ENCODE assay signal across 13 mouse cellular contexts in the genomic region with DNA sequence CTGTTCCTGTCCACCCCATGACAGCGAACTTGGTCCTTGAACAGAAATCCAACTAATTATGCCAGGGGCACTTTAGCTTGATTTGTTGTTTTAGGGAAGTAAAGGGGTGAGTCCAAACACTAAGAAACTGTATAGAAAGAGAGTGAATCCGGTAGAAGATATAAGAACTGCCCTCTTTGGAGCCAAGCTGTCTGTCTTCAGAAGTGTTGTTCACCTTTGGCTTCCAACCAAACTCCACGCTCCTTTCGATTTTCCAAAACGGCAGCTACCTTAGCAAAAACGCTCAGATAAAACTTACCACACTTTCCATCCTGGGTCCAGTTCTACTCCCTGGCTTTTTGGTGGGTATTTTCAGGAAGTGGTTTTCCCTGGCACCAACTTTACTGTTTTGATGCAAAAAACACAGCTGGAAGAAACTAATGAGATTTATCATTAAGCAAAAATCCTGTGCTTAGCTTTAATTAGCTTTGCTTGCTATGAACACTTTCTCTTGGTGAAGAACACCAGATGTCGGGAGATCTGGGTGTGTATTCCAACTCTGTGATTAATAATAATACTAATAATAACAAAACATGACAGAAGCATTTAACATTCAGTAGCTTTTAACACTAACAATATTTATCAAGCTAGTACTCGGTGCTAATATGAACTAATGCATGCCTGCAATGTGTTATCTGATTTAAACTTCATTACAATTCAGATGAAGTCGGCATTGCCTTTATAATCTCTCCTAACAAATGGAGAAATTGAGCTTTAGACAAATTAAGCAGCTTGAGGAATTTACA.
A peak's percentile ranks its signal among the peaks of the same experiment; 100 is the strongest.
DNase-seq lines count a peak whose midpoint lies in the region; ATAC-seq and TF ChIP-seq lines count a peak whose summit lies in the region.
"Had no signal": no experiment of that assay in that cellular context is flagged by ENCODE, and none has a peak within 500 bp of the region (broad histone marks: within the 10 kb centered on the region; RNA-seq: fewer than 3 reads in every experiment).

No protein-coding gene starts in this region.

- H3K4me3 ChIP-seq in intestine, postnatal 0 days (ENCODE audit: low read depth, low read length) = no peak overlapping the region
- H3K4me3 ChIP-seq in hindbrain, postnatal 0 days (ENCODE audit: low read length) = no peak overlapping the region
- H3K4me3 ChIP-seq: hindbrain, embryonic 13.5 days; neural tube, embryonic 15.5 days had no signal

- H3K36me3 ChIP-seq in intestine, postnatal 0 days (ENCODE audit: control insufficient read depth, insufficient read depth) = no peaks in the 10 kb centered on the region
- no peaks in the 10 kb centered on the region for H3K36me3 ChIP-seq in hindbrain, postnatal 0 days (ENCODE audit: insufficient read depth, low read length)
- H3K36me3 ChIP-seq: hindbrain, embryonic 13.5 days; neural tube, embryonic 15.5 days had no signal

- H3K9ac ChIP-seq in intestine, postnatal 0 days (ENCODE audit: low read depth, low read length) = no peak overlapping the region
- H3K9ac ChIP-seq in hindbrain, postnatal 0 days (replicated peaks; ENCODE audit: low read length) = no peak overlapping the region
- H3K9ac ChIP-seq: hindbrain, embryonic 13.5 days; neural tube, embryonic 15.5 days had no signal

- H3K4me1 ChIP-seq in intestine, postnatal 0 days (replicated peaks; ENCODE audit: control insufficient read depth, insufficient read depth, low read length) = no peaks in the 10 kb centered on the region
- H3K4me1 ChIP-seq in hindbrain, postnatal 0 days (ENCODE audit: insufficient read depth, low read length) = no peaks in the 10 kb centered on the region
- H3K4me1 ChIP-seq: hindbrain, embryonic 13.5 days had no signal

- DNase-seq in heart, adult 8-10 months (ENCODE audit: low spot score) = peak; percentile 19
- no peak for DNase-seq in heart, postnatal 14 days
- peak; percentile 2 for DNase-seq in lung, postnatal 10 days
- DNase-seq in lung, postnatal 14 days = no peak
- no peak for DNase-seq in hindbrain, postnatal 0 days (ENCODE audit: low spot score)
- DNase-seq in thymus, postnatal 4 days = no peak
- DNase-seq: cerebellum, adult 9-11 months; right cerebral cortex, adult 18-20 months; thymus, postnatal 36 days had no signal

- no peak overlapping the region for H3K27ac ChIP-seq in intestine, postnatal 0 days (ENCODE audit: low read depth, low read length)
- H3K27ac ChIP-seq in hindbrain, postnatal 0 days = no peak overlapping the region
- H3K27ac ChIP-seq: hindbrain, embryonic 13.5 days; neural tube, embryonic 15.5 days had no signal

- H3K9me3 ChIP-seq in intestine, postnatal 0 days (ENCODE audit: control insufficient read depth) = no peaks in the 10 kb centered on the region
- peaks cover 5% of the 10 kb centered on the region; the same call in 1 of the 2 replicates for H3K9me3 ChIP-seq in hindbrain, postnatal 0 days (ENCODE audit: low read length)
- H3K9me3 ChIP-seq: neural tube, embryonic 15.5 days had no signal

- 50% methylated on average over 9 of the region's 9 CpGs for whole genome bisulfite sequencing in intestine, postnatal 0 days
- WGBS in hindbrain, postnatal 0 days = 63% methylated on average over 9 of the region's 9 CpGs

- intact Hi-C loops in heart, postnatal 14 days (cut with DNase I) = no loop called here

- ATAC-seq in intestine, postnatal 0 days = no peak
- no peak for ATAC-seq in granulocyte monocyte progenitor cell, adult 5-6 weeks (replicated peaks; ENCODE audit: poor library complexity, severe bottlenecking)
- ATAC-seq in hindbrain, postnatal 0 days = no peak

- no peaks in the 10 kb centered on the region for H3K27me3 ChIP-seq in intestine, postnatal 0 days (replicated peaks; ENCODE audit: control insufficient read depth, insufficient read depth, low read length)
- H3K27me3 ChIP-seq in hindbrain, postnatal 0 days (ENCODE audit: insufficient read depth, low read length) = no peaks in the 10 kb centered on the region
- H3K27me3 ChIP-seq: hindbrain, embryonic 13.5 days; neural tube, embryonic 15.5 days had no signal

- no peak for TF ChIP-seq CTCF in intestine, postnatal 0 days (IDR thresholded peaks at IDR 0.05; ENCODE audit: low read depth)
- no peak for TF ChIP-seq CTCF in hindbrain, postnatal 0 days (IDR thresholded peaks at IDR 0.05; ENCODE audit: low read depth)

- peak overlapping the region; percentile 7 for H3K4me2 ChIP-seq in intestine, postnatal 0 days (replicated peaks; ENCODE audit: low read depth)
- H3K4me2 ChIP-seq in hindbrain, postnatal 0 days (ENCODE audit: low read depth, low read length) = no peak overlapping the region
- H3K4me2 ChIP-seq: hindbrain, embryonic 13.5 days; neural tube, embryonic 15.5 days had no signal

Comparison
In these comparisons a context has a peak if more than half of its experiments do, and no peak if none do; other contexts are left out.
1. DNase-seq: peak in heart, adult 8-10 months (single experiment) and lung, postnatal 10 days (single experiment); none in heart, postnatal 14 days (0 of 2), lung, postnatal 14 days (single experiment), hindbrain, postnatal 0 days (single experiment) and thymus, postnatal 4 days (single experiment).